Mouse (Mus musculus) liver, embryonic 14.5 days (tissue): Measurements from ENCODE around the gene Ezr.

Experiments used
- CTCF ChIP-seq: IDR thresholded peaks from 2 replicates; pipeline ENCODE4 v1.5.1; 2016; ENCODE audit warnings: antibody characterized with exemption, low read depth, control low read depth
- EP300 ChIP-seq: IDR thresholded peaks from 2 replicates; pipeline ENCODE4 v1.6.1; 2016; ENCODE audit warnings: antibody characterized with exemption, low read depth

DNA sequence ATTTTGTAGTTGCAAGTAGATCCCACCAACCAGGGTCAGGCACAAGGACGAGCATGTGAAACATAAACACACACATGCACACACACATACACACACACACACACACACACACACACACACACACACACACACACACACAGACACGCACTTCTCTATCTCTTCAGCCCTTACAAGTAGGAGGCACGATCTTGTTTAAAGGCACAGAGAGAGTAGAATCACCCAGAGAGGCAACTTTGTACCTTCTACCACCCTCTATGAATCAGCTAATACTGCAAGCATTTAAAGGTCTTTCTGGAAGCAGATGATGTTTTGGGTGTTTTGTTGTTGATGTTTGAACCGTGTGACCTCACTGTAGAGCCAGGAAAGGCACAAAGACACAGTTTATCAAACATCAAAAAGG is 6.9 kb downstream of the Ezr start:
- TF ChIP-seq CTCF (no peak), EP300 (no peak)
